Mouse (Mus musculus) embryo, embryonic 10 days (tissue): ENCODE measurements at regions not wholly inside any gene's neighbourhood (a gene's known extent, or its start where the extent isn't known, plus 50 kb on each side); places are given as distances from the start of the nearest gene placed in this dataset.

ENCODE experiments used
- DNase-seq: peaks from one replicate; pipeline ENCODE4 v3.0.0-alpha.2; 2015; ENCODE audit warnings: low spot score

DNA sequence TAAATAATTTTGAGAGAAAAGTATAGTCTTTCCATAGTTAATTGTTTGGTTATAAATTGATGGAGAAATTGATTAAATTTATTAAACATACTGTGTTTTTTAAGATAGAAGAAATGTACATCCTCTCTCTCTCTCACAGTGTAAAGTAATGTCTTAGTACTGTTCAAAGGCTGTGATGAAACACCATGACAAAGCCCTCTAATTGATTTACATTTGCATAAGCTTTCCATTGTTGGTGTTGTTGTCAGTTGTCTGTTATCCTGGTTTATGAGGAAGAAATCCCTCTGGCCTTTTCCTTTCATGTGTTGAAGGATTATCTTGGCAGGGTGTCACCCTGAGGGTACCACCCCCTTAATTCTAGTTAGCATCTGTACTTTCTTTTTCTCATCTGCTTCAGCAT is 207.2 kb upstream of the Dmd start:
- no peak for DNase-seq

DNA sequence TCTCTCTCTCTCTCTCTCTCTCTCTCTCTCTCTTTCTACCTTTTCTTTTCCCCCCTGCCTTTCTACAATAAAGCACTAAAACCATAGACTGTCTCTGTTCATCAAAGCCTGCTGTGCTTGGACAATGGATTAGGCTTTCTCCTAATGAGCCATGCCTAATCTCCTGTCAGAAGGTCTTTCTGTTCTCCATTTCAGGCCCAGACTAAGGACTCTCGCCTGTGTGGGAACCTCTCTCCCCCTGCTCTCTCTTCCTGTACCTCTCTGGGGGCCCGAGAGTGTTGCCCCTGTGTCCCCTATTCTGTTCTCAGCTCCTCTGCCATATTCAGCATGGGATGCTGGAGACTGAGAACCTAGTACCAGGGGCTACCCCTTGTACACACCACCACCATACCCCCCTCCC is 184.5 kb upstream of the Dmd start:
- no peak for DNase-seq

DNA sequence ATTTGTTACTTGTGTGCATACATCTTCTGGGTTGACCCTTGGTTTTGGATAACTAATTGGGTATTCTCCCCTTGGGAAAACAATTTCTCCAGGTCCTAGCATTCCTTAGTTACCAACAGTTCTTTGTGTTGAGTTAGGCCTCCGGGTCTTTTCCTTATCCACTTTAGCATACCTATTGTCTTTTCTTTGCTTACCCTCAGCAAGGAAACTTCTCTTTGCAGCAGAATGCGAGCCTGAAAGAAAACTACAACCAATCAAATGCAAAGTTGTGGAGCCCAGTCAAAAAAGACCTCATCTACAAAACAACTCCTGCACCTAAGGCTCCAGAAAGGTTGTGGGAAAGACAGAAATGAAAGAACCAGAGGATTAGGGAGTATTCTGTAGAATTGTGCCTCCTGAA is 139.5 kb upstream of the Dmd start:
- no peak for DNase-seq

DNA sequence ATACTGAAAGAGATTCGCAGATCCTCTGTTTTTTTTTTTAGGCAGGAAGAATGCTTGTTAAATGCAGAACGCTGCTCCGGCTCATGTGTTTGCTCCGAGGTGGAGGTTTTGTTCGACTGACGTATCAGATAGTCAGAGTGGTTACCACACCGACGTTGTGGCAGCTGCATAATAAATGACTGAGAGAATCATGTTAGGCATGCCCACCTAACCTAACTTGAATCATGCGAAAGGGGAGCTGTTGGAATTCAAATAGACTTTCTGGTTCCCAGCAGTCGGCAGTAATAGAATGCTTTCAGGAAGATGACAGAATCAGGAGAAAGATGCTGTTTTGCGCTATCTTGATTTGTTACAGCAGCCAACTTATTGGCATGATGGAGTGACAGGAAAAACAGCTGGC is 134.1 kb upstream of the Dmd start:
- DNase-seq, result peak; percentile 6

DNA sequence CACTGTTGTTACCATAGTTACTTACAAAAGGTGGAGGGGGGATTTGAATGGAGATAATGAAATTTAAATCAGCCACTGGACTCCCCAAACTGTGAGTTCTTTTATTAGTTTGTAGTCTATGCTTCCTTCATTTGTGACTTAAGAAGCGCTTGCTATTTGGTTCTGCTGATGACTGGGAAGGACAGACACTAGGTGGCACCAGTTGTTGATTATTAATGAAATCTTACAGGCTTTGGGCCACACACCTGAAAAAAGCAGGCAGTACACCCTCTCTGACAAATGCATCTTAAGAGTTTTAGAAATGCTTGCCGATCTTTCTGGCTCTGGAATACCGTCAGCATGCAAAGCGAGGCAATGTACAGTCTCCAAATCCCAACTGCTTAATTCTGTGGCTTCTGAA is 131.6 kb upstream of the Dmd start:
- DNase-seq, result peak; percentile 20

DNA sequence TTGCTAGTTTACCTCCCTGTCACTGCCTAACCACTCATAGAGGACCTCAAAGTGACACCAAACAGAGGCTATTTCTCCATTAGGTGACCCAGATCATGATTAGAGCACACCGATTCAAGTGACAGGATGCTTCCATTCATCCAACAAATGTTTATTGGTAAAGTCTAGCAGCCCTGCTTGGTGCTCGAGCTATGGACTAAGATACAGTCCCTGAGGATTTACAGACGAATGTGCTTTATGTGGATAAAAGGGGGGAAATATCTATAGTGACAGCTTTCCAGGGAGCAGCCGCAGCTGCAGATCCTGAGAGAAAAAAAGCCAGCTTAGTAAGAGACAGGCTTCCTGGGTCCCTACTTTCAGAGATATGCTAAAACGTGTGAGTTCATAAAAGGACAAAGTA is 125.1 kb upstream of the Dmd start:
- peak; percentile 3 for DNase-seq

DNA sequence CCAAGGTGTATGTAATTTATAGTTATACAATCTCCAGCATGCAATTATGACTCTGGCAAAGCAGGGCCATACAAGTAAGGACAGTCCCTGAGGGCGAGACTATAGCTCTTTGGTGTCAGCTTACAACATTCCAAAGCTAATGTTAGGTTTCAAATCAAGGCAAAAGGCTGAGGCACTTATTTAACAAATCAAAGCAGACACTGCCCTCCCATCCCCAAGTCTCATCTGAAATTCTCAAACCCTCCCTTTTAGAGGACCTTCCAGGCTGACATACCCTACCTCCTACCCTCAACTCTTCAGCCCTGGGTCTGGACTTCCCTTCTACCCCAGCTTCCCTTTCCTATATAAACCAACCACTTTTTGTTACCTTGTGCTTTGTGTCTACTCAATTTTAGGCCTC is 82.6 kb upstream of the Dmd start:
- DNase-seq, result peak; percentile 4
